Mouse (Mus musculus) C2C12 (cell line): ENCODE results near the gene Cilp.

Source experiments
- CEBPB ChIP-seq: IDR thresholded peaks from one replicate; pipeline ENCODE4 v1.6.1; 2011; ENCODE audit warnings: low read depth, mild to moderate bottlenecking, control low read depth, moderate library complexity
- CTCF ChIP-seq: IDR thresholded peaks from one replicate; pipeline ENCODE4 v1.5.1; 2011; ENCODE audit not compliant: control insufficient read depth, insufficient read depth, insufficient read length
- FOSL1 ChIP-seq: IDR thresholded peaks from one replicate; pipeline ENCODE4 v1.8.0; 2011; ENCODE audit warnings: mild to moderate bottlenecking, low read length; ENCODE audit not compliant: poor library complexity, insufficient read depth, severe bottlenecking
- MAX ChIP-seq: IDR thresholded peaks from one replicate; pipeline ENCODE4 v1.6.1; 2011; ENCODE audit warnings: mild to moderate bottlenecking, control low read depth
- MYOG ChIP-seq: IDR thresholded peaks from one replicate; pipeline ENCODE4 v1.6.1; 2011; ENCODE audit not compliant: control insufficient read depth, insufficient read length; ENCODE audit errors: extremely low read depth
- USF1 ChIP-seq: IDR thresholded peaks from one replicate; pipeline ENCODE4 v1.6.1; 2011; ENCODE audit warnings: low read depth, mild to moderate bottlenecking, control low read depth, moderate library complexity

DNA sequence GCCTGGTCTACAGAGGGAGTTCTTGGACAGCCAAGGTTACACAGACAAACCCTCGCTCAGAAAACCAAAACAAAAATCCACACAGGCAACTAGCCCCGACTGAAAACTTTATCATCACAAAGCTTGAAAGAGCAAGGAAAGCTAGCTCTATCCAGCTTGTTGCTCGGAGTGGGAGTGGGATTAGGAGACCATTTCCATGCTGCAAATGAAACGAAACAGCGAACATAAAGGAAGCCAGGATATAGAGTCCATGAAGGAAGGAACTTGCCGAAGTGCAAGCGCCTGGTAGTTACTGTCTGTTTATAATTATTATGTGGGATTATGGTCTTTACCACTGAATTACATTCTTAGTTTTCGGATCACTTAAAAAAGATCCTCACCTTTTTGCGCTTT lies 28.6 kb downstream of the Cilp start:
- TF ChIP-seq MAX (no peak), CTCF (no peak), USF1 (no peak), CEBPB (no peak), FOSL1 (no peak), MYOG (no peak)
